Mouse (Mus musculus): ENCODE measurements around the gene Syt5.

DNA sequence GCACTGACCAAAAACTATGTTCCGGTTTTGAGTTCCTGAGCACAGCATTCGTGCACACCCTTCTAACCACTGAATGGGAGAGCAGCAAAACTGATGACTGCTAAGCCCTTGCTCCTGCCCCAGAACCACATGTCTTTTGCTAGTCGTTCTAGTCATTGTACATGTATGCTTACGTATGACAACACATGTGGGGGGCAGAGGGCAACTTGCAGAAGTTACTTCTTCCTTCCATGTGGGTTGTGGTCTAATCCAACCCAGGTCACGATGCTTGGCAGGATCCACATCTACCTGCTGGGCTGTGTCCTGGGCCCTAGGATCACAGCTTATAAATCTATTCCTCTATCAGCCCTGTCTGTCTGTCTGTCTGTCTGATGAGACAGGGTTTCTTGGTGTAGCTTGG is 43.5 kb downstream of the Syt5 start:
- no peak for TF ChIP-seq MXI1 (IDR thresholded peaks at IDR 0.05; ENCODE audit: low read depth, low read length)
- no peak for TF ChIP-seq GATA1 (IDR thresholded peaks at IDR 0.05; ENCODE audit: low read depth, low read length)
- TF ChIP-seq EP300 (IDR thresholded peaks at IDR 0.05; ENCODE audit: low read depth in 1 of 2, low read length in 2 of 2), result no peak
- TF ChIP-seq HCFC1 (IDR thresholded peaks at IDR 0.05; ENCODE audit: low read depth, low read length), result no peak
- no peak for TF ChIP-seq ZNF384 (IDR thresholded peaks at IDR 0.05; ENCODE audit: low read depth, low read length)
- no peak for TF ChIP-seq CHD1 (IDR thresholded peaks at IDR 0.05; ENCODE audit: low read depth, low read length)
- TF ChIP-seq CTCF (IDR thresholded peaks at IDR 0.05 in 2 of 3, conservative IDR thresholded peaks at IDR 0.05 in 1 of 3; ENCODE audit: control insufficient read depth in 1 of 3, insufficient read depth in 1 of 3, low read depth in 2 of 3, low read length in 3 of 3, poor library complexity in 1 of 3, severe bottlenecking in 1 of 3), result no peak
- no peak for TF ChIP-seq POLR2AphosphoS2 (IDR thresholded peaks at IDR 0.05; ENCODE audit: low read length)
- no peak for TF ChIP-seq ETS1 (IDR thresholded peaks at IDR 0.05; ENCODE audit: low read depth, low read length)
- no peak for TF ChIP-seq ZC3H11A (IDR thresholded peaks at IDR 0.05; ENCODE audit: low read depth, low read length)
- TF ChIP-seq POLR2A (IDR thresholded peaks at IDR 0.05; ENCODE audit: control insufficient read depth in 1 of 2, insufficient read depth in 1 of 2, low read depth in 1 of 2, low read length in 2 of 2, poor library complexity in 1 of 2), result no peak
